Comparison of ENCODE assay signal across 8 mouse cellular contexts in the genomic region with DNA sequence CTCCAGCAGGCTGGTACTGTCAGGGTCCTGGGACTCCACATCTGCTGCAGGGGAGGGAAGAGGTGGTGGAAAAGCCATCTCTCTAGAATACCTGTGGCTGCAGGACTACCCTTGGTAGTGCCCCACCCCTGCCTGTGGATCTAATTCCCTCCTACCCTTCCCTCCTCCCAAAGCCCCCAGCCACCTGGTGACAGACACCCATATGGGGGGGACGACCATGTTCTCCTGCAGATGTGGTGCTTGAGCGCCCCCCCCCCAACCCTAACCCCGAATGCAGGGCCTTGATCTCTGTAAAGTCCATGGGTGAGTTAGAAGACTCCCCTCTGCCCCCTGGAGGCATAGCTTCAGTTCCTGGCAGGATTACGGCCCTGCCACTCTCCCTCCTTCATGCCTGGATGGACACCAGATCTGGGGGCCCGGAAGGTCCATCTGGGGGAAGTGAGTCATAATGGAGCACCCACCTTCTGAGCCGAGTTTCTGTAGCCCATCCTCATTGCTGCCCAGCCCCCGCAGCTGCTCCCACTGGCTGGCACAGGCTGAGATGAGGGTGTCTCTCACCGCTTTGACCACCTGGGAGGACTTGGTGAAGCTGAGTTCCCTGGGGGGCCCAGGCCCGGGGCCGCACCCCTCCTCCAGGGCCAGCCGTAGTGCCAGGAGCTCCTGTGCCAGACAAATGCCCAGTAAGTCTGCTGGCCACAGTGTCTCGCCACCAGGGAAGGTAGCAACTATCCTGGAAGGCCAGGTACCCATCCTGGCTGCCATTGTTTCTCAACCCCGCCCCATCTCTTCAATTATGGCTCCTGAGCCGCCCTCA. TPM values are rescaled to one million over a fixed set of nuclear protein-coding genes. Genes with fewer than 3 reads are reported as not detected.
DNase-seq lines count a peak whose midpoint lies in the region; ATAC-seq and TF ChIP-seq lines count a peak whose summit lies in the region.

No protein-coding gene starts in this region.

- H3K27ac ChIP-seq in lung, postnatal 0 days (ENCODE audit: low read length): no peak overlapping the region
- H3K27ac ChIP-seq in forebrain, embryonic 14.5 days (ENCODE audit: low read depth, low read length): no peak overlapping the region
- no peak overlapping the region for H3K27ac ChIP-seq in limb, embryonic 11.5 days (replicated peaks; ENCODE audit: low read depth, low read length)
- peak overlapping the region; percentile 86 for H3K27ac ChIP-seq in stomach, postnatal 0 days (replicated peaks)
- H3K27ac ChIP-seq in cerebellum, adult 2 months (ENCODE audit: insufficient read depth, low read length): no peak overlapping the region

- H3K36me3 ChIP-seq in lung, postnatal 0 days (ENCODE audit: insufficient read depth, low read length): 0 out of 2 replicates have a peak, but pooled peaks cover 6% of the 10 kb centered on the region
- no peaks in the 10 kb centered on the region for H3K36me3 ChIP-seq in forebrain, embryonic 14.5 days (ENCODE audit: control insufficient read depth, insufficient read depth, low read length)
- H3K36me3 ChIP-seq in limb, embryonic 11.5 days (ENCODE audit: control insufficient read depth, insufficient read depth, low read length): no peaks in the 10 kb centered on the region
- 0 out of 2 replicates have a peak, but pooled peaks cover 2% of the 10 kb centered on the region for H3K36me3 ChIP-seq in stomach, postnatal 0 days (ENCODE audit: control insufficient read depth, insufficient read depth, low read length)

- H3K4me2 ChIP-seq in lung, postnatal 0 days (replicated peaks; ENCODE audit: low read depth, low read length): peak overlapping the region; percentile 65; the same call in 1 of the 2 replicates
- no peak overlapping the region for H3K4me2 ChIP-seq in forebrain, embryonic 14.5 days (ENCODE audit: low read length)
- H3K4me2 ChIP-seq in limb, embryonic 11.5 days (ENCODE audit: low read depth, severe bottlenecking): peak overlapping the region; percentile 20; the same call in 1 of the 2 replicates
- H3K4me2 ChIP-seq in stomach, postnatal 0 days (replicated peaks; ENCODE audit: low read depth): peak overlapping the region; percentile 79

- no peak for TF ChIP-seq POLR2A in cerebellum, adult 2 months (IDR thresholded peaks at IDR 0.05; ENCODE audit: borderline replicate concordance, insufficient read depth, low read length)

- H3K27me3 ChIP-seq in lung, postnatal 0 days (replicated peaks; ENCODE audit: insufficient read depth, low read length): 0 out of 2 replicates have a peak, but pooled peaks cover 10% of the 10 kb centered on the region
- peaks cover 60% of the 10 kb centered on the region for H3K27me3 ChIP-seq in forebrain, embryonic 14.5 days (replicated peaks; ENCODE audit: control insufficient read depth, insufficient read depth, low read length)
- H3K27me3 ChIP-seq in limb, embryonic 11.5 days (ENCODE audit: control insufficient read depth, insufficient read depth, low read length): peaks cover 60% of the 10 kb centered on the region
- H3K27me3 ChIP-seq in stomach, postnatal 0 days (ENCODE audit: control insufficient read depth, insufficient read depth, low read length): no peaks in the 10 kb centered on the region
- peaks cover 6% of the 10 kb centered on the region for H3K27me3 ChIP-seq in cerebellum, adult 2 months (ENCODE audit: control insufficient read depth, insufficient read depth, low read length)

- peaks cover 24% of the 10 kb centered on the region for H3K4me1 ChIP-seq in lung, postnatal 0 days (ENCODE audit: insufficient read depth, low read depth, low read length)
- peaks cover 12% of the 10 kb centered on the region for H3K4me1 ChIP-seq in forebrain, embryonic 14.5 days (ENCODE audit: control insufficient read depth, insufficient read depth, low read length)
- H3K4me1 ChIP-seq in limb, embryonic 11.5 days (ENCODE audit: control insufficient read depth, insufficient read depth, low read length): peaks cover 37% of the 10 kb centered on the region
- H3K4me1 ChIP-seq in stomach, postnatal 0 days (replicated peaks; ENCODE audit: control insufficient read depth, insufficient read depth): peaks cover 35% of the 10 kb centered on the region
- peaks cover 17% of the 10 kb centered on the region for H3K4me1 ChIP-seq in cerebellum, adult 2 months (ENCODE audit: control insufficient read depth, insufficient read depth, low read length)

- 46% methylated on average over 13 of the region's 14 CpGs for WGBS in lung, postnatal 0 days
- WGBS in forebrain, embryonic 14.5 days: 17% methylated on average over 14 of the region's 14 CpGs
- 31% methylated on average over 14 of the region's 14 CpGs for WGBS in limb, embryonic 11.5 days
- 49% methylated on average over 14 of the region's 14 CpGs for WGBS in stomach, postnatal 0 days
- 20% methylated on average over 14 of the region's 14 CpGs for WGBS in cerebellum, adult 2 months

- no peak for TF ChIP-seq EP300 in lung, postnatal 0 days (IDR thresholded peaks at IDR 0.05)
- no peak for TF ChIP-seq EP300 in stomach, postnatal 0 days (optimal IDR thresholded peaks at IDR 0.05)

- H3K9ac ChIP-seq in lung, postnatal 0 days (replicated peaks; ENCODE audit: low read depth): no peak overlapping the region
- no peak overlapping the region for H3K9ac ChIP-seq in forebrain, embryonic 14.5 days (ENCODE audit: low read length)
- no peak overlapping the region for H3K9ac ChIP-seq in limb, embryonic 11.5 days (ENCODE audit: low read length)
- peak overlapping the region; percentile 80; the same call in 1 of the 2 replicates for H3K9ac ChIP-seq in stomach, postnatal 0 days (ENCODE audit: low read length)

- no peaks in the 10 kb centered on the region for H3K9me3 ChIP-seq in lung, postnatal 0 days (ENCODE audit: low read length)
- no peaks in the 10 kb centered on the region for H3K9me3 ChIP-seq in forebrain, embryonic 14.5 days (replicated peaks; ENCODE audit: control insufficient read depth, low read length)
- no peaks in the 10 kb centered on the region for H3K9me3 ChIP-seq in limb, embryonic 11.5 days (ENCODE audit: control insufficient read depth, low read length)
- H3K9me3 ChIP-seq in stomach, postnatal 0 days (ENCODE audit: control insufficient read depth, low read length): no peaks in the 10 kb centered on the region

- ATAC-seq in lung, postnatal 0 days: no peak
- ATAC-seq in forebrain, embryonic 14.5 days: no peak
- ATAC-seq in limb, embryonic 11.5 days (ENCODE audit: insufficient number of reproducible peaks, low FRiP score, low TSS enrichment, low read depth): no peak
- no peak for ATAC-seq in stomach, postnatal 0 days (ENCODE audit: low FRiP score, low TSS enrichment)

- peak; percentile 52 for TF ChIP-seq CTCF in lung, postnatal 0 days (IDR thresholded peaks at IDR 0.05)
- TF ChIP-seq CTCF in stomach, postnatal 0 days (IDR thresholded peaks at IDR 0.05; ENCODE audit: low read depth): peak; percentile 59
- TF ChIP-seq CTCF in cerebellum, adult 2 months (IDR thresholded peaks at IDR 0.05; ENCODE audit: borderline replicate concordance, insufficient read depth, low read depth, low read length): no peak

- no peak for DNase-seq in lung, postnatal 0 days (ENCODE audit: low spot score)
- DNase-seq in lung, postnatal 36 days: no peak
- DNase-seq in forebrain, embryonic 14.5 days (ENCODE audit: low spot score): no peak
- no peak for DNase-seq in limb, embryonic 11.5 days (ENCODE audit: low spot score)
- peak; percentile 46 for DNase-seq in stomach, postnatal 0 days (ENCODE audit: low spot score)
- no peak for DNase-seq in adipocyte (ENCODE audit: low spot score)
- no peak for DNase-seq in cerebellum, adult 2 months
- no peak for DNase-seq in cerebellum, postnatal 14 days

- H3K4me3 ChIP-seq in lung, postnatal 0 days (ENCODE audit: low read depth, low read length): peak overlapping the region; percentile 15; the same call in 1 of the 2 replicates
- H3K4me3 ChIP-seq in forebrain, embryonic 14.5 days (ENCODE audit: low read depth, low read length): 0 out of 2 replicates have a peak overlapping the region, but pooled peaks have one; percentile 4
- H3K4me3 ChIP-seq in limb, embryonic 11.5 days (ENCODE audit: low read depth, low read length): no peak overlapping the region
- H3K4me3 ChIP-seq in stomach, postnatal 0 days (ENCODE audit: low read depth, low read length): peak overlapping the region; percentile 71; the same call in 1 of the 2 replicates
- no peak overlapping the region for H3K4me3 ChIP-seq in cerebellum, adult 2 months (replicated peaks; ENCODE audit: insufficient read depth, low read depth, low read length)

RNA-seq across cellular contexts. Expression of a gene that starts 19.8 kb away (rescaled TPM):
- 26.3 and 28.8 TPM in 2 replicates for polyA plus RNA-seq in lung, postnatal 0 days (2015; fragmentation: Nextera tagmentation; extraction: Ambion mirVana)
- polyA plus RNA-seq in forebrain, embryonic 14.5 days (2014; fragmentation: Nextera tagmentation; extraction: Ambion mirVana): 4.0 and 6.0 TPM in 2 replicates
- 3.7 and 4.3 TPM in 2 replicates for polyA plus RNA-seq in limb, embryonic 11.5 days (2014; fragmentation: Nextera tagmentation; extraction: Ambion mirVana)
- 33.8 and 34.6 TPM in 2 replicates for polyA plus RNA-seq in stomach, postnatal 0 days (2015; fragmentation: Nextera tagmentation; extraction: Ambion mirVana)
- 4.1 TPM in 2 replicates for polyA plus RNA-seq in cerebellum, adult 2 months (2012; rRNA removed)

RNA-seq across cellular contexts. Expression of a gene that starts 20.4 kb away (rescaled TPM):
- polyA plus RNA-seq in lung, postnatal 0 days (2015; fragmentation: Nextera tagmentation; extraction: Ambion mirVana): 84.8 and 108 TPM in 2 replicates
- 145 and 166 TPM in 2 replicates for polyA plus RNA-seq in forebrain, embryonic 14.5 days (2014; fragmentation: Nextera tagmentation; extraction: Ambion mirVana)
- 49.3 and 52.1 TPM in 2 replicates for polyA plus RNA-seq in limb, embryonic 11.5 days (2014; fragmentation: Nextera tagmentation; extraction: Ambion mirVana)
- 71.0 and 89.6 TPM in 2 replicates for polyA plus RNA-seq in stomach, postnatal 0 days (2015; fragmentation: Nextera tagmentation; extraction: Ambion mirVana)
- 509 and 539 TPM in 2 replicates for polyA plus RNA-seq in cerebellum, adult 2 months (2012; rRNA removed)

RNA-seq across cellular contexts. Expression of a gene that starts 23.8 kb away (rescaled TPM):
- 3.9 TPM in 2 replicates for polyA plus RNA-seq in lung, postnatal 0 days (2015; fragmentation: Nextera tagmentation; extraction: Ambion mirVana)
- polyA plus RNA-seq in forebrain, embryonic 14.5 days (2014; fragmentation: Nextera tagmentation; extraction: Ambion mirVana): 0.97 and 1.1 TPM in 2 replicates
- 2.2 and 2.5 TPM in 2 replicates for polyA plus RNA-seq in limb, embryonic 11.5 days (2014; fragmentation: Nextera tagmentation; extraction: Ambion mirVana)
- 3.3 and 4.1 TPM in 2 replicates for polyA plus RNA-seq in stomach, postnatal 0 days (2015; fragmentation: Nextera tagmentation; extraction: Ambion mirVana)
- 7.9 and 9.3 TPM in 2 replicates for polyA plus RNA-seq in cerebellum, adult 2 months (2012; rRNA removed)

RNA-seq across cellular contexts. Expression of a gene that starts 29.4 kb away (rescaled TPM):
- polyA plus RNA-seq in lung, postnatal 0 days (2015; fragmentation: Nextera tagmentation; extraction: Ambion mirVana): 14.9 and 25.3 TPM in 2 replicates
- polyA plus RNA-seq in forebrain, embryonic 14.5 days (2014; fragmentation: Nextera tagmentation; extraction: Ambion mirVana): 0.19 and 0.62 TPM in 2 replicates
- 1.1 and 1.3 TPM in 2 replicates for polyA plus RNA-seq in limb, embryonic 11.5 days (2014; fragmentation: Nextera tagmentation; extraction: Ambion mirVana)
- 2.3 and 2.8 TPM in 2 replicates for polyA plus RNA-seq in stomach, postnatal 0 days (2015; fragmentation: Nextera tagmentation; extraction: Ambion mirVana)
- 3.8 and 5.7 TPM in 2 replicates for polyA plus RNA-seq in cerebellum, adult 2 months (2012; rRNA removed)

RNA-seq across cellular contexts. Expression of a gene that starts 31.5 kb away (rescaled TPM):
- 44.1 and 45.9 TPM in 2 replicates for polyA plus RNA-seq in lung, postnatal 0 days (2015; fragmentation: Nextera tagmentation; extraction: Ambion mirVana)
- 79.6 and 83.4 TPM in 2 replicates for polyA plus RNA-seq in forebrain, embryonic 14.5 days (2014; fragmentation: Nextera tagmentation; extraction: Ambion mirVana)
- polyA plus RNA-seq in limb, embryonic 11.5 days (2014; fragmentation: Nextera tagmentation; extraction: Ambion mirVana): 110 and 111 TPM in 2 replicates
- 49.5 and 50.2 TPM in 2 replicates for polyA plus RNA-seq in stomach, postnatal 0 days (2015; fragmentation: Nextera tagmentation; extraction: Ambion mirVana)
- 61.9 and 66.2 TPM in 2 replicates for polyA plus RNA-seq in cerebellum, adult 2 months (2012; rRNA removed)

Comparison
In these comparisons a context has a peak if more than half of its experiments do, and no peak if none do; other contexts are left out.
1. H3K4me3 ChIP-seq: peak in lung, postnatal 0 days (single experiment), forebrain, embryonic 14.5 days (single experiment) and stomach, postnatal 0 days (single experiment); none in limb, embryonic 11.5 days (single experiment) and cerebellum, adult 2 months (single experiment).